Mouse (Mus musculus) hindbrain, postnatal 0 days (tissue): ENCODE results near the gene Zfp710. TPM values are rescaled to one million over a fixed set of nuclear protein-coding genes. Genes with fewer than 3 reads are reported as not detected.

Source experiments
- ATAC-seq: fragments of 200-750 bp; cut with Nextera tagmentation; 2 replicates; pipeline ENCODE4 v1.8.0; 2017; ENCODE audit warnings: mild to moderate bottlenecking, moderate TSS enrichment, moderate library complexity
- DNase-seq: peaks from one replicate; pipeline ENCODE4 v3.0.0-alpha.2; 2015; ENCODE audit warnings: low spot score
- H3K27ac ChIP-seq: fragments of 300-500 bp; sonication (generic); 2 replicates; pipeline ENCODE4 v1.5.1; 2014; ENCODE audit warnings: mild to moderate bottlenecking
- H3K27me3 ChIP-seq: fragments of 300-500 bp; sonication (generic); 2 replicates; pipeline ENCODE4 v1.6.1; 2014; ENCODE audit warnings: low read length, mixed read lengths; ENCODE audit not compliant: insufficient read depth
- H3K36me3 ChIP-seq: fragments of 300-500 bp; sonication (generic); 2 replicates; pipeline ENCODE4 v1.6.1; 2014; ENCODE audit warnings: low read length, mixed read lengths; ENCODE audit not compliant: insufficient read depth
- H3K4me1 ChIP-seq: fragments of 300-500 bp; sonication (generic); 2 replicates; pipeline ENCODE4 v1.6.1; 2014; ENCODE audit warnings: antibody characterized with exemption, low read length, mixed read lengths; ENCODE audit not compliant: insufficient read depth
- H3K4me2 ChIP-seq: fragments of 300-500 bp; sonication (generic); 2 replicates; pipeline ENCODE4 v1.6.1; 2014; ENCODE audit warnings: low read depth, mild to moderate bottlenecking, low read length, moderate library complexity, mixed read lengths
- H3K4me3 ChIP-seq: fragments of 300-500 bp; sonication (generic); 2 replicates; pipeline ENCODE4 v1.5.1; 2014; ENCODE audit warnings: low read length
- H3K9ac ChIP-seq: fragments of 300-500 bp; sonication (generic); replicated peaks from 2 replicates; pipeline ENCODE4 v1.6.1; 2014; ENCODE audit warnings: mild to moderate bottlenecking, low read length, moderate library complexity, mixed read lengths
- H3K9me3 ChIP-seq: fragments of 300-500 bp; sonication (generic); 2 replicates; pipeline ENCODE4 v1.6.1; 2016; ENCODE audit warnings: low read length, mixed read lengths
- CTCF ChIP-seq: IDR thresholded peaks from 2 replicates; pipeline ENCODE4 v1.5.1; 2016; ENCODE audit warnings: antibody characterized with exemption, control low read depth, low read depth
- WGBS: fragments of 180-500 bp; shearing (Covaris S2); extraction: QIAGEN DNeasy Blood & Tissue Kit; methylation state at CpG from one replicate; pipeline ENCODE4 v1.1.7; 2014; 5-methylcytosine and 5-hydroxymethylcytosine counted together
- polyA plus RNA-seq: library from polyadenylated mRNA; unstranded; fragments of >200 nt; fragmentation: Nextera tagmentation; extraction: Ambion mirVana; gene quantifications from 2 replicates; pipeline ENCODE4 v1.2.1, GENCODE M21; 2015
- total RNA-seq: library from RNA; depleted of rRNA; stranded (reverse); fragments of >200 nt; gene quantifications from 2 replicates; pipeline ENCODE4 v1.2.3, GENCODE M21; 2014

The Zfp710 gene
- total and polyA plus RNA-seq, 2 experiments from 2014 or later: 10.3 to 25.8 TPM

DNA sequence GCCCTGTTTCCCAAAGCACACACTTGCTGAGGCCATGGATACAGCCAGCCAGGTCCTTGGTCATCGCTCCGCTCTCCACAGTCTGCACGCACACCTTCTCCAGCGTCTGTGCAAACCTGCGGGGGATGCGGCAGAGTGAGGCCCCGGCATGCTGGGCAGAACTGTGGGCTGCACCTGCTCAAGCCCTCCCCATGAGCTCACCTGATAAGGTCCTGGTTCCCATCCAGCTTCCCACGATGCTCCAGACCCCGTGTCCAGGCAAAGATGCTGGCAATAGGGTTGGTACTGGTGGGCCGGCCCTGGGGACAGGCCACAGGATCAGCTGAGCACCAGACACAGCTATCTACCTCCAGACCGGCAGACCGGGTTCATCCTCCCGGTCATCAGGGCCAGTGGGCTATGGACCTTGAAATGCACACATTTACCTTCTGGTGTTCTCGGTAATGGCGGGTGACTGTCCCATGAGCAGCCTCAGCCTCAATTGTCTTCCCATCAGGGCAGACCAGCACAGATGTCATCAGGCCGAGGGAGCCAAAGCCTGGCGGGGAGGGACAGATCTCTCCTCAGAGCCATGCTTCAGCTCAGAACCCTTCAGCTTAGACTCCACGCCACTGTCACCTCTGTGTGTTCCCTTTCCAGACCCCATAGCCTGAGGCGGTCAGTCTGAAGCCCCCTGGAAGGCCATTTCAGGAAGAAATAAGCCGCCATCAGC, 71.1 kb downstream of the Zfp710 start:
- DNase-seq (no peak), ATAC-seq (no peak)
- H3K27ac ChIP-seq: no peak overlapping the region
- H3K27me3 ChIP-seq: no peaks in the 10 kb centered on the region
- no peaks in the 10 kb centered on the region for H3K9me3 ChIP-seq
- TF ChIP-seq CTCF: no peak
- H3K36me3 ChIP-seq: peaks cover 64% of the 10 kb centered on the region
- no peak overlapping the region for H3K9ac ChIP-seq
- H3K4me2 ChIP-seq: no peak overlapping the region
- H3K4me3 ChIP-seq: no peak overlapping the region
- H3K4me1 ChIP-seq: no peaks in the 10 kb centered on the region
- WGBS: 91% methylated on average over 20 of the region's 20 CpGs

DNA sequence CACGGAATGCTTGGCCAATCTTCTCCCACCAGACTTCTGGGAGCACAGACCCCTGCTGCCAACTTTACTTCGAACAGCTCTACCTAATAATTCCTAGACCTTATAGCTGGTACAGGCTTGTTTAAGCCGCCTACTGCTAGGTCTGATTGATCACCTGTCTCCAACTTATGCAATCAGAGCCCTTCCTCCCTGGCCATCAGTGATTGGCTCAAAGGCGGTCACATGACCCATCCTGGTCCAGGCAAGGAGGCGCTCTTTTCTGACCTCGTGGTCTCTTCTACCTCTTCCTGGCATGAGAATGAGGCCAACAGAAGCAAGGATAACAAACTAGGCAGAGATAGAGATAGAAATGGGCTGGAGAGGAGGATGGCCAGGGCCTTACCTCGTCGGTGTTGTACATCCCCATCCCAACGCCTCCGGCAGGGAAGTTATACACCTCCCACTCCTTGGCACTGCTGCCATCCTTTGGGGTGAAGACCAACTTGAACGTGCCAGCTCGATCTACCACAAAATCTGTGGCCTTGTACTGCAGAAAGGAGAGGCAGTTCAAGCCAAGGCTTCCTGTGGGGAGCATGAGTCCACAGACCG, 73.9 kb downstream of the Zfp710 start:
- ATAC-seq (no peak), DNase-seq (no peak)
- no peak for TF ChIP-seq CTCF
- Histone ChIP-seq H3K27ac (no peak overlapping the region), H3K4me1 (no peaks in the 10 kb centered on the region), H3K9ac (no peak overlapping the region), H3K27me3 (no peaks in the 10 kb centered on the region), H3K36me3 (peaks cover 68% of the 10 kb centered on the region), H3K4me2 (no peak overlapping the region), H3K9me3 (no peaks in the 10 kb centered on the region), H3K4me3 (no peak overlapping the region)
- WGBS: 94% methylated on average over 13 of the region's 13 CpGs

DNA sequence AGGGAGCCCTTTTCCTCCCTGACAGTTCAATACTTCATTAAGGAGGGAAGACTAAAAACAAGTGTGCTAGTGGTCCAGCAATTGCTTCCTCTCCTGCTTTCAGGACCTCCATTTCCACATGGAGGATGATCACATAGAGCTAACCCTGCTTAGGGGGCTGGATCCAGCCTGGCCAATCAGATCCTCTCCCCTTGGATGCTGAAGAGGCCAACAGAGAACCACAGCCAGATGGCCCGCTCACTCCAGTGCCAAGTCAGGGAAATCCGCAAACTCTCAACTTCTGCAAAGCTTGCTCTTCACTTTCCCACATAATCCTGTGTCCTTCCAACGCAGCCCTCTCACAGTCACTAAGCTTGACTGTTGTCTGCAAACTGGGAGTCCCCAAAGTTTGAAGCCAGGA, 78.7 kb downstream of the Zfp710 start:
- peaks cover 24% of the 10 kb centered on the region for H3K36me3 ChIP-seq

DNA sequence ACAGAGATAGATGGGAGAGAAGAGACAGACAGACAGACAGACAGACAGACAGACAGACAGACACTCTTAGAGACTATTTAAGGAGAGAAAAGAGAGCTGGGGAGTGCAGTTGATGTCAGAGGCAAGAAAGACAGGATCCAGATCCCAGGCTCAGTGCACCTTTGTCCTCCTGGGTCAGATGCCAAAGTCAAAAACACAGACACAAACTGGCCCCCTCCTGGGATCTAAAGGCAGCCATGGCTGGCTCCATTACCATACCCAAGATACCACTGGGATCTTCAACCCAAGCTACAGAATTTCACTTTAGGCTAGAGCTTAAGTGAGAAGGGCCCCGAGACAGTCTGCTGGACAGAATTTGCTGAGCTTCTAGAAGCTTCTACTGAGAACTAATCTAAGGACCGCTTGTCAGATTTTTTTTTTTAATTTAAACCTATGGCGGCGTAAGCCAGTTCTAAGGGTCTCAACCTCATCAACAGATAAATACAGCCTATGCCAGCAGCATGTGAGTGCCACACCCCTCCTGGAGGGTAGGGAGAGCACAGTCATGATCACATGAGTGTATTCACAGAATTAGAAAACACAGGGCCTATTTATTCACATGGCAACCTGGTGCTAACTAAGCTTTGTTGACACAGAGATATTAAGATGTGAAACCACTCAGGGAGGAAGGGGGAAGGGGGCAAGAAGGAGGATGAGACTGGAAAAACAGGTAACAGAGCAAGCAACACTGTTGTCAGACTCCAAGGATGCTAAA, 81.2 kb downstream of the Zfp710 start:
- no peaks in the 10 kb centered on the region for H3K9me3 ChIP-seq
- no peak for TF ChIP-seq CTCF
- WGBS: 93% methylated on average over 4 of the region's 4 CpGs
- no peak for DNase-seq
- no peaks in the 10 kb centered on the region for H3K4me1 ChIP-seq
- no peak overlapping the region for H3K4me2 ChIP-seq
- H3K4me3 ChIP-seq: no peak overlapping the region
- H3K36me3 ChIP-seq: peaks cover 4% of the 10 kb centered on the region; the same call in 1 of the 2 replicates
- no peak overlapping the region for H3K9ac ChIP-seq
- H3K27me3 ChIP-seq: no peaks in the 10 kb centered on the region
- H3K27ac ChIP-seq: no peak overlapping the region
- no peak for ATAC-seq

More for the DNA sequence above, 78.7 kb downstream of the Zfp710 start:
- H3K4me1 ChIP-seq: no peaks in the 10 kb centered on the region
- no peak overlapping the region for H3K4me3 ChIP-seq
- ATAC-seq: peak; percentile 65
- no peak overlapping the region for H3K27ac ChIP-seq
- no peaks in the 10 kb centered on the region for H3K9me3 ChIP-seq
- WGBS: 59% methylated on average over 3 of the region's 3 CpGs
- peak; percentile 54 for DNase-seq
- H3K27me3 ChIP-seq: no peaks in the 10 kb centered on the region
- TF ChIP-seq CTCF: no peak
- H3K4me2 ChIP-seq: no peak overlapping the region
- H3K9ac ChIP-seq: no peak overlapping the region

DNA sequence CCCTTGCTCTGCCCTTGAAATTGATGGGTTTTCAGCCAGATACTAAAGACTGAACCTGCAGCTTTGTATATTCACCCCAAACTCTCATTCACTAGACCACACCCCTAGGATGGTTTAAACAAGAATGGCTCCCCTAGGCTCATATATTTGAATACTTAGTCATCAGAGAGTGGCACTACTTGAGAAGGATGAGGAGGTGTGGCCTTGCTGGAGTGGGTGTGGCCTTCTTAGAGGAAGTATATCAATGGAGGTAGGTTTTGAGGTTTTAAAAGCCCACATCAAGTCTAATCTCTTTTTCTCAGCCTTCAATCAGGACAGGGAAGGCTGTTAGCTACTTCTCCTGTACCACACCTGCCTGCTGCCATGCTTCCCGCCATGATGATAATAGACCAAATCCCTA, 81.8 kb downstream of the Zfp710 start:
- Histone ChIP-seq H3K4me2 (no peak overlapping the region), H3K27me3 (no peaks in the 10 kb centered on the region), H3K27ac (no peak overlapping the region), H3K36me3 (no peaks in the 10 kb centered on the region), H3K4me3 (no peak overlapping the region), H3K9ac (no peak overlapping the region), H3K9me3 (no peaks in the 10 kb centered on the region), H3K4me1 (peaks cover 2% of the 10 kb centered on the region; the same call in 1 of the 2 replicates)
- ATAC-seq (no peak), DNase-seq (no peak)
- TF ChIP-seq CTCF: no peak
- 100% methylated on average over 1 of the region's 1 CpGs for WGBS

DNA sequence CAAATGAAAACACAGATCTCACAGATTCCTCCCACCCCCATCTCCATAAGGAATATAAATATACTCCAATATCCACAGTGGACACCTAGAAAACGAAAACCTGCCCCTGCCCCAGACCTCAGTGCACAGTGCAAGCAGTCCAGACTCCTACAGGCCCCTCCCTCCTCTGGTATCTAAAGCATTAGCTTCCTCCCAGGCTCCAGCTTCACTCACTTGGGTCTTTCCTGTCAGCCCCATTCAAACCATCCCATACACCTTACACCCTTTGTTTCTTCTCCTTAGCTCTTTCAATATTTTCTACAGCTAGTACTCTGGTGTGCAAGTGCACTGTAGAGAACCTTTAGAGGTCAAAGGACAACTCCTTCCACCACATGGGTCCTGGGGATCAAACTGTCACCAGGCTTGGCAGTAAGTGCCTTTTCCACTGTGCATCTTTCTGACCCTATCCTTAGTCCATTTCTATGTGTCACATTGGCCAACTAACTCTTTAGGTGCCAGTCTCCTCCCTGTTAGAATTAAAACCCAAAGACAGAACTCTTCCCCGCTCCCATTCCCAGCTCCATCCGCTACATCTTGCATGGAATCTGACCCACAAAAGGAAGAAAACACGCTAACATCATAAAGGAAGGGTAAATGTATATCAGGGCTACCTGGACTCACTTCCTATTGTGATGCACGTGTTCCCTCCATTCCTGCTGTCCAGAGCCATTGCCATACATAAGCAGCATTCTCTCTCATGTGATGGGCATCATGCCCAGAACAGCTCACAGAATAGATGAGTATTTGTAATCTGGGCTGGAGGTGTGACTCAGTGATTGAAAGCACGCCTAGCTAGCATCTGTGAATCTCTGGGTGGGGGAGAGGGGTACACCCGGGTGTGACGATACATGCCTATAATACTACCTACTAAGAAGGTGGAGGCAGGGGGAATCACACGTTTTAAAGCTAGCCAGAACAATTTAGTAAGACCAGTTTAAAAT, 86.7 kb downstream of the Zfp710 start:
- DNase-seq: peak; percentile 55
- H3K4me1 ChIP-seq: peaks cover 18% of the 10 kb centered on the region
- H3K9ac ChIP-seq: no peak overlapping the region; the same call in 1 of the 2 replicates
- H3K4me2 ChIP-seq: no peak overlapping the region
- H3K36me3 ChIP-seq: no peaks in the 10 kb centered on the region
- no peak overlapping the region for H3K27ac ChIP-seq
- ATAC-seq: no peak
- H3K4me3 ChIP-seq: no peak overlapping the region
- no peaks in the 10 kb centered on the region for H3K9me3 ChIP-seq
- 56% methylated on average over 9 of the region's 9 CpGs for WGBS
- no peaks in the 10 kb centered on the region for H3K27me3 ChIP-seq
- no peak for TF ChIP-seq CTCF
